12 mouse cellular contexts compared by ENCODE assay signal in genomic region chr15:93916856-93917255, GRCm38 (mm10).
DNase-seq lines count a peak whose midpoint lies in the region; ATAC-seq lines count a peak whose summit lies in the region.
"Had no signal": no experiment of that assay in that cellular context is flagged by ENCODE, and none has a peak within 500 bp of the region (broad histone marks: within the 10 kb centered on the region; RNA-seq: fewer than 3 reads in every experiment).

No protein-coding gene starts in this region.

- ATAC-seq in kidney, embryonic 14.5 days (ENCODE audit: low FRiP score, low TSS enrichment): no peak
- 0 out of 2 replicates have a peak, but pooled peaks have one; percentile 37 for ATAC-seq in embryonic facial prominence, embryonic 14.5 days (ENCODE audit: low read depth)
- ATAC-seq in limb, embryonic 13.5 days (ENCODE audit: low FRiP score, low read depth): no peak
- no peak for ATAC-seq in cerebellum, adult (ENCODE audit: insufficient number of reproducible peaks, low FRiP score, low TSS enrichment)

- H3K27me3 ChIP-seq in kidney, embryonic 14.5 days (ENCODE audit: control insufficient read depth, insufficient read depth, low read length): no peaks in the 10 kb centered on the region
- H3K27me3 ChIP-seq in embryonic facial prominence, embryonic 14.5 days (replicated peaks; ENCODE audit: control insufficient read depth, insufficient read depth, low read length): no peaks in the 10 kb centered on the region
- H3K27me3 ChIP-seq in limb, embryonic 13.5 days: no peaks in the 10 kb centered on the region
- H3K27me3 ChIP-seq: liver, embryonic 13.5 days had no signal

- no peaks in the 10 kb centered on the region; the same call in 1 of the 2 replicates for H3K9me3 ChIP-seq in kidney, embryonic 14.5 days (ENCODE audit: control insufficient read depth, low read length)
- H3K9me3 ChIP-seq in embryonic facial prominence, embryonic 14.5 days (ENCODE audit: control insufficient read depth, low read length): no peaks in the 10 kb centered on the region
- no peaks in the 10 kb centered on the region for H3K9me3 ChIP-seq in limb, embryonic 13.5 days
- H3K9me3 ChIP-seq: liver, embryonic 13.5 days; midbrain, embryonic 10.5 days had no signal

- H3K4me2 ChIP-seq in kidney, embryonic 14.5 days (replicated peaks; ENCODE audit: low read depth, low read length): no peak overlapping the region
- H3K4me2 ChIP-seq in embryonic facial prominence, embryonic 14.5 days (ENCODE audit: low read depth, low read length): 0 out of 2 replicates have a peak overlapping the region, but pooled peaks have one; percentile 13
- H3K4me2 ChIP-seq in limb, embryonic 13.5 days (replicated peaks): peak overlapping the region; percentile 12; the same call in 1 of the 2 replicates
- H3K4me2 ChIP-seq: liver, embryonic 13.5 days had no signal

- no peak overlapping the region for H3K4me3 ChIP-seq in kidney, embryonic 14.5 days (ENCODE audit: low read length)
- H3K4me3 ChIP-seq in embryonic facial prominence, embryonic 14.5 days (ENCODE audit: low read depth, low read length): no peak overlapping the region
- no peak overlapping the region for H3K4me3 ChIP-seq in limb, embryonic 13.5 days
- H3K4me3 ChIP-seq: liver, embryonic 13.5 days; midbrain, embryonic 10.5 days had no signal

- peaks cover 11% of the 10 kb centered on the region; the same call in 1 of the 2 replicates for H3K4me1 ChIP-seq in kidney, embryonic 14.5 days (ENCODE audit: control insufficient read depth, insufficient read depth, low read length)
- H3K4me1 ChIP-seq in embryonic facial prominence, embryonic 14.5 days (ENCODE audit: control insufficient read depth, insufficient read depth, low read length): peaks cover 15% of the 10 kb centered on the region
- H3K4me1 ChIP-seq in limb, embryonic 13.5 days: peaks cover 37% of the 10 kb centered on the region
- H3K4me1 ChIP-seq: liver, embryonic 13.5 days had no signal

- H3K9ac ChIP-seq in kidney, embryonic 14.5 days (ENCODE audit: low read depth, low read length): no peak overlapping the region
- no peak overlapping the region for H3K9ac ChIP-seq in embryonic facial prominence, embryonic 14.5 days (ENCODE audit: low read depth, low read length)
- no peak overlapping the region for H3K9ac ChIP-seq in limb, embryonic 13.5 days
- H3K9ac ChIP-seq: liver, embryonic 13.5 days had no signal

- no peak for DNase-seq in kidney, postnatal 4 days
- peak; percentile 52 for DNase-seq in brain, adult 2 months (ENCODE audit: low read depth, low spot score)
- peak; percentile 86 for DNase-seq in embryonic facial prominence, embryonic 14.5 days (ENCODE audit: low spot score)
- DNase-seq in thymus, postnatal 36 days: no peak
- DNase-seq: cerebellum, adult 8-10 months; gastrocnemius, postnatal 14 days; liver, embryonic 13.5 days; thymus, postnatal 14 days had no signal

- WGBS in kidney, embryonic 14.5 days: 46% methylated on average over 3 of the region's 3 CpGs
- 28% methylated on average over 3 of the region's 3 CpGs for WGBS in embryonic facial prominence, embryonic 14.5 days
- WGBS in limb, embryonic 13.5 days: 26% methylated on average over 3 of the region's 3 CpGs

- H3K27ac ChIP-seq in kidney, embryonic 14.5 days (ENCODE audit: low read depth, low read length): peak overlapping the region; percentile 56; the same call in 1 of the 2 replicates
- 0 out of 2 replicates have a peak overlapping the region, but pooled peaks have one; percentile 39 for H3K27ac ChIP-seq in embryonic facial prominence, embryonic 14.5 days (replicated peaks; ENCODE audit: low read depth, low read length)
- H3K27ac ChIP-seq in limb, embryonic 13.5 days: peak overlapping the region; percentile 63; the same call in 1 of the 2 replicates
- H3K27ac ChIP-seq: liver, embryonic 13.5 days; midbrain, embryonic 10.5 days had no signal

- no peaks in the 10 kb centered on the region for H3K36me3 ChIP-seq in kidney, embryonic 14.5 days (ENCODE audit: control insufficient read depth, insufficient read depth, low read length)
- H3K36me3 ChIP-seq in embryonic facial prominence, embryonic 14.5 days (ENCODE audit: control insufficient read depth, insufficient read depth, low read length): no peaks in the 10 kb centered on the region
- no peaks in the 10 kb centered on the region for H3K36me3 ChIP-seq in limb, embryonic 13.5 days
- H3K36me3 ChIP-seq: liver, embryonic 13.5 days; midbrain, embryonic 10.5 days had no signal

Comparison
In these comparisons a context has a peak if more than half of its experiments do, and no peak if none do; other contexts are left out.
1. DNase-seq: peak in brain, adult 2 months (single experiment) and embryonic facial prominence, embryonic 14.5 days (single experiment); none in kidney, postnatal 4 days (0 of 2) and thymus, postnatal 36 days (0 of 2).
2. Peak in every context shown above with its lines, with median percentiles within 50 percentile points of each other: H3K27ac ChIP-seq.